Mouse (Mus musculus) midbrain, embryonic 11.5 days (tissue): ENCODE data around the gene Atp5g2. TPM values are rescaled to one million over a fixed set of nuclear protein-coding genes. Genes with fewer than 3 reads are reported as not detected.
A peak's percentile ranks its signal among the peaks of the same experiment; 100 is the strongest.
"Not testable (repeated sequence)": the region's sequence is repeated elsewhere in the genome, so short reads cannot be mapped to it uniquely, and the experiment has no call there.

Experiments used
- ATAC-seq: fragments of 200-750 bp; cut with Nextera tagmentation; 2 replicates; pipeline ENCODE4 v1.8.0; 2017; ENCODE audit warnings: moderate TSS enrichment, moderate library complexity; ENCODE audit not compliant: low FRiP score
- DNase-seq: peaks from one replicate; pipeline ENCODE4 v3.0.0; 2015; ENCODE audit warnings: low spot score; ENCODE audit errors: missing footprints
- H3K27ac ChIP-seq: fragments of 300-500 bp; sonication (generic); 2 replicates; pipeline ENCODE4 v1.5.1; 2014; ENCODE audit warnings: low read depth, low read length
- H3K27me3 ChIP-seq: fragments of 300-500 bp; sonication (generic); 2 replicates; pipeline ENCODE4 v1.6.1; 2014; ENCODE audit warnings: mild to moderate bottlenecking, low read length, moderate library complexity, mixed read lengths; ENCODE audit not compliant: control insufficient read depth, insufficient read depth
- H3K36me3 ChIP-seq: fragments of 300-500 bp; sonication (generic); 2 replicates; pipeline ENCODE4 v1.6.1; 2014; ENCODE audit warnings: mild to moderate bottlenecking, low read length, moderate library complexity, mixed read lengths; ENCODE audit not compliant: control insufficient read depth, insufficient read depth
- H3K4me1 ChIP-seq: fragments of 300-500 bp; sonication (generic); 2 replicates; pipeline ENCODE4 v1.6.1; 2014; ENCODE audit warnings: low read length; ENCODE audit not compliant: control insufficient read depth, insufficient read depth
- H3K4me2 ChIP-seq: fragments of 300-500 bp; sonication (generic); 2 replicates; pipeline ENCODE4 v1.6.1; 2014; ENCODE audit warnings: mild to moderate bottlenecking, moderate library complexity
- H3K4me3 ChIP-seq: fragments of 300-500 bp; sonication (generic); 2 replicates; pipeline ENCODE4 v1.5.1; 2014; ENCODE audit warnings: low read depth, low read length
- H3K9ac ChIP-seq: fragments of 300-500 bp; sonication (generic); 2 replicates; pipeline ENCODE4 v1.6.1; 2014; ENCODE audit warnings: low read length
- H3K9me3 ChIP-seq: fragments of 300-500 bp; sonication (generic); 2 replicates; pipeline ENCODE4 v1.6.1; 2016; ENCODE audit warnings: low read length; ENCODE audit not compliant: control insufficient read depth
- WGBS: fragments of 180-500 bp; shearing (Covaris S2); extraction: QIAGEN DNeasy Blood & Tissue Kit; methylation state at CpG from one replicate; pipeline ENCODE4 v1.1.7; 2014; 5-methylcytosine and 5-hydroxymethylcytosine counted together
- polyA plus RNA-seq: library from polyadenylated mRNA; unstranded; fragments of >200 nt; fragmentation: Nextera tagmentation; extraction: Ambion mirVana; gene quantifications from 2 replicates; pipeline ENCODE4 v1.2.1, GENCODE M21; 2014

Atp5g2 gene
- polyA plus RNA-seq, 1 experiment from 2014 or later: 67.4 TPM

GRCm38 (mm10) chr15:102651928-102652660, 20.1 kb downstream of the Atp5g2 start:
- not testable (repeated sequence) for H3K27me3 ChIP-seq, DNase-seq, H3K9me3 ChIP-seq, H3K27ac ChIP-seq, H3K4me1 ChIP-seq, ATAC-seq, H3K4me2 ChIP-seq, H3K9ac ChIP-seq, H3K4me3 ChIP-seq, H3K36me3 ChIP-seq
- 86% methylated on average over 8 of the region's 9 CpGs for WGBS

GRCm38 (mm10) chr15:102651107-102651506, 21.0 kb downstream of the Atp5g2 start:
- Histone ChIP-seq H3K4me1 (no peaks in the 10 kb centered on the region), H3K4me2 (no peak overlapping the region), H3K27ac (no peak overlapping the region), H3K4me3 (no peak overlapping the region), H3K9ac (no peak overlapping the region), H3K9me3 (no peaks in the 10 kb centered on the region), H3K36me3 (no peaks in the 10 kb centered on the region), H3K27me3 (no peaks in the 10 kb centered on the region)
- 87% methylated on average over 3 of the region's 3 CpGs for WGBS
- ATAC-seq (no peak), DNase-seq (no peak)

GRCm38 (mm10) chr15:102635817-102636216, 36.3 kb downstream of the Atp5g2 start:
- Histone ChIP-seq H3K27ac (no peak overlapping the region), H3K27me3 (no peaks in the 10 kb centered on the region), H3K4me3 (no peak overlapping the region), H3K36me3 (no peaks in the 10 kb centered on the region), H3K4me1 (no peaks in the 10 kb centered on the region), H3K9me3 (no peaks in the 10 kb centered on the region), H3K9ac (no peak overlapping the region), H3K4me2 (no peak overlapping the region)
- DNase-seq (no peak), ATAC-seq (no peak)
- WGBS: 89% methylated on average over 3 of the region's 3 CpGs

- ATAC-seq: no peak
- 88% methylated on average over 8 of the region's 8 CpGs for WGBS
- H3K9me3 ChIP-seq: no peaks in the 10 kb centered on the region
Measured at GRCm38 (mm10) chr15:102634684-102635083, 37.5 kb downstream of the Atp5g2 start.

GRCm38 (mm10) chr15:102625687-102626055, 46.5 kb downstream of the Atp5g2 start:
- H3K36me3 ChIP-seq: no peaks in the 10 kb centered on the region
- 2% methylated on average over 18 of the region's 18 CpGs for WGBS
- H3K4me2 ChIP-seq: peak overlapping the region; percentile 86
- H3K27ac ChIP-seq: peak overlapping the region; percentile 97
- no peaks in the 10 kb centered on the region for H3K9me3 ChIP-seq
- peak; percentile 95 for DNase-seq
- peak overlapping the region; percentile 88 for H3K9ac ChIP-seq
- ATAC-seq: no peak
- H3K27me3 ChIP-seq: no peaks in the 10 kb centered on the region
- H3K4me1 ChIP-seq: peaks cover 6% of the 10 kb centered on the region
- peak overlapping the region; percentile 67 for H3K4me3 ChIP-seq

More at GRCm38 (mm10) chr15:102634684-102635083, 37.5 kb downstream of the Atp5g2 start:
- Histone ChIP-seq H3K4me1 (no peaks in the 10 kb centered on the region), H3K36me3 (no peaks in the 10 kb centered on the region), H3K9ac (no peak overlapping the region), H3K27ac (no peak overlapping the region), H3K4me3 (no peak overlapping the region), H3K4me2 (no peak overlapping the region), H3K27me3 (no peaks in the 10 kb centered on the region)
- no peak for DNase-seq

- peak; percentile 100 for ATAC-seq
- Histone ChIP-seq H3K36me3 (no peaks in the 10 kb centered on the region), H3K9me3 (no peaks in the 10 kb centered on the region)
Measured at GRCm38 (mm10) chr15:102624970-102625686, 47.0 kb downstream of the Atp5g2 start, which contains the start of the genes Gm28047 and Atf7. Gene Gm28047 (minus strand): TSS chr15:102625067. Gene Atf7 (minus strand): TSS chr15:102625464.

GRCm38 (mm10) chr15:102624291-102624969, 47.7 kb downstream of the Atp5g2 start:
- 10% methylated on average over 17 of the region's 17 CpGs for whole genome bisulfite sequencing

More at GRCm38 (mm10) chr15:102624970-102625686, 47.0 kb downstream of the Atp5g2 start, which contains the start of the genes Gm28047 and Atf7:
- Histone ChIP-seq H3K27me3 (no peaks in the 10 kb centered on the region), H3K27ac (peak within 1 kb of the TSS; percentile 97), H3K9ac (peak within 1 kb of the TSS; percentile 88), H3K4me2 (peak within 1 kb of the TSS; percentile 86), H3K4me1 (peaks cover 6% of the 10 kb centered on the region), H3K4me3 (peak within 1 kb of the TSS; percentile 67)
- WGBS: under 1% methylated on average over 50 of the region's 51 CpGs
- peak; percentile 99 for DNase-seq

GRCm38 (mm10) chr15:102623121-102623520, 49.0 kb downstream of the Atp5g2 start:
- WGBS: 95% methylated on average over 3 of the region's 3 CpGs
- peaks cover 6% of the 10 kb centered on the region for H3K4me1 ChIP-seq
- no peak for DNase-seq
- H3K27ac ChIP-seq: no peak overlapping the region
- no peaks in the 10 kb centered on the region for H3K9me3 ChIP-seq
- H3K4me2 ChIP-seq: no peak overlapping the region
- no peak for ATAC-seq
- no peaks in the 10 kb centered on the region for H3K27me3 ChIP-seq
- H3K36me3 ChIP-seq: no peaks in the 10 kb centered on the region
- no peak overlapping the region for H3K9ac ChIP-seq
- H3K4me3 ChIP-seq: no peak overlapping the region

More at GRCm38 (mm10) chr15:102624291-102624969, 47.7 kb downstream of the Atp5g2 start:
- Histone ChIP-seq H3K4me3 (peak overlapping the region; percentile 67), H3K36me3 (no peaks in the 10 kb centered on the region), H3K9me3 (no peaks in the 10 kb centered on the region), H3K9ac (peak overlapping the region; percentile 88), H3K4me1 (peaks cover 6% of the 10 kb centered on the region), H3K4me2 (peak overlapping the region; percentile 86), H3K27me3 (no peaks in the 10 kb centered on the region), H3K27ac (no peak overlapping the region)
- peak; percentile 12; the same call in 1 of the 2 replicates for ATAC-seq
- peak; percentile 88 for DNase-seq
